Mouse (Mus musculus): ENCODE results near the gene Map1lc3b. TPM values are rescaled to one million over a fixed set of nuclear protein-coding genes. Genes with fewer than 3 reads are reported as not detected.

Map1lc3b gene
- polyA plus RNA-seq, 1 experiment from 2014 or later: 420 TPM

- Histone ChIP-seq H3K36me3 (peaks cover 64% of the 10 kb centered on the region), H3K27me3 (no peaks in the 10 kb centered on the region)
Observed at GRCm38 (mm10) chr8:121557746-121558145, 32.4 kb upstream of the Map1lc3b start.

DNA sequence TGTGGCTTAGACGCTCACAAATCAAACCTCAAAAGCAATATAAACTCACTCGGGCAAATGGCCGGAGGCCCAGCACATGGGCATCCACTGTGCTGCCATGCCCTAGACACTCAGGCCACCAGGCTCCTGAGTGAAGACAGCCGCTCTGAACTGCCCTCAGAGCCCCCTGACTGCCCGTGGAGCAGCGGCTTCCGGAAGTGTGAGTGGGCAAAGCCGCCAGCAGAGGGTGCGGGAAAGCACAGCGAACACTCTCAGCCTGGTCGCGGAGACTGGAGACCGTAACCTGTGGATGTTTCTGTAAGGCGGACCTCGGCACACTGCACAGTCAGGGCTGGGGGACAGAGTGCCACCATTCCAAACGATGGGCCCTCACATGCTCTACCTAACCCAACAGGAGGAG, 31.6 kb upstream of the Map1lc3b start:
- Histone ChIP-seq H3K27ac (replicated peaks) (no peak overlapping the region), H3K4me1 (replicated peaks) (0 out of 2 replicates have a peak, but pooled peaks cover 4% of the 10 kb centered on the region), H3K9me3 (no peaks in the 10 kb centered on the region), H3K4me2 (no peak overlapping the region), H3K27me3 (no peaks in the 10 kb centered on the region), H3K4me3 (no peak overlapping the region), H3K9ac (no peak overlapping the region), H3K36me3 (peaks cover 56% of the 10 kb centered on the region)
- no peak for ATAC-seq (ENCODE audit: low read depth)
- WGBS: 91% methylated on average over 16 of the region's 16 CpGs

More at GRCm38 (mm10) chr8:121557746-121558145, 32.4 kb upstream of the Map1lc3b start:
- Histone ChIP-seq H3K9me3 (no peaks in the 10 kb centered on the region), H3K4me3 (no peak overlapping the region), H3K4me1 (replicated peaks) (no peaks in the 10 kb centered on the region), H3K27ac (replicated peaks) (no peak overlapping the region), H3K9ac (no peak overlapping the region), H3K4me2 (no peak overlapping the region)
- no peak for ATAC-seq (ENCODE audit: low read depth)
- 89% methylated on average over 11 of the region's 11 CpGs for WGBS

GRCm38 (mm10) chr8:121559801-121560200, 30.4 kb upstream of the Map1lc3b start:
- 94% methylated on average over 12 of the region's 12 CpGs for WGBS
- no peaks in the 10 kb centered on the region for H3K27me3 ChIP-seq
- H3K4me1 ChIP-seq (replicated peaks): peaks cover 5% of the 10 kb centered on the region; the same call in 1 of the 2 replicates
- no peak overlapping the region for H3K9ac ChIP-seq
- no peak overlapping the region for H3K4me3 ChIP-seq
- H3K9me3 ChIP-seq: no peaks in the 10 kb centered on the region
- no peak for ATAC-seq (ENCODE audit: low read depth)
- H3K36me3 ChIP-seq: peaks cover 46% of the 10 kb centered on the region
- no peak overlapping the region for H3K4me2 ChIP-seq
- no peak overlapping the region for H3K27ac ChIP-seq (replicated peaks)

- 94% methylated on average over 7 of the region's 7 CpGs for WGBS
- Histone ChIP-seq H3K36me3 (peaks cover 45% of the 10 kb centered on the region), H3K9me3 (no peaks in the 10 kb centered on the region), H3K4me2 (no peak overlapping the region), H3K9ac (no peak overlapping the region), H3K4me1 (replicated peaks) (peaks cover 13% of the 10 kb centered on the region; the same call in 1 of the 2 replicates), H3K4me3 (no peak overlapping the region), H3K27ac (replicated peaks) (no peak overlapping the region), H3K27me3 (no peaks in the 10 kb centered on the region)
- ATAC-seq (ENCODE audit: low read depth): no peak
Observed at GRCm38 (mm10) chr8:121560432-121561100, 29.6 kb upstream of the Map1lc3b start.

GRCm38 (mm10) chr8:121561636-121562345, 28.4 kb upstream of the Map1lc3b start:
- no peak overlapping the region for H3K9ac ChIP-seq
- ATAC-seq (ENCODE audit: low read depth): no peak
- H3K4me2 ChIP-seq: no peak overlapping the region
- peaks cover 21% of the 10 kb centered on the region for H3K4me1 ChIP-seq (replicated peaks)
- 81% methylated on average over 16 of the region's 16 CpGs for WGBS
- no peak overlapping the region for H3K4me3 ChIP-seq
- no peak overlapping the region for H3K27ac ChIP-seq (replicated peaks)
- no peaks in the 10 kb centered on the region for H3K9me3 ChIP-seq
- H3K36me3 ChIP-seq: peaks cover 38% of the 10 kb centered on the region
- H3K27me3 ChIP-seq: no peaks in the 10 kb centered on the region

DNA sequence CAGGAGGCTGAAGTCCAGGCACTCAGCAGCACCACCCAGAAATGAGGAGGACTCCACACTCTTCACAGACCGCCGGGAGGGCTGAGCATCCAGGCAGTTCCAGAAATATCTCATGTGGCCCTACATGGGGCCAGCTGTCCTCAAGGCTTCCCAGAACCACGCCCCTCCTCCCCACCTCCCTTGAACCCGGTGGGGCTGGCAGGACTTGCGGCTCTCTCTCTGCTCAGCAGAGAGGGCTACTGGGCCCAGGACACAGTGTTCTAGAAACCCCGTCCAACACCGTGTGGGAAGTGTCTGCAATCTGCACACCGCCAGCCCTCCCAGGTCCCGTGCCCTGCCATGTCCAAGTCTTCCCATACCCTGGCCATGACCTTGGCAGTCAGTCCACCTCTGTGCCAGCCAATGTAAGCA, 27.2 kb upstream of the Map1lc3b start:
- H3K36me3 ChIP-seq: peaks cover 34% of the 10 kb centered on the region
- no peak overlapping the region for H3K27ac ChIP-seq (replicated peaks)
- peaks cover 23% of the 10 kb centered on the region for H3K4me1 ChIP-seq (replicated peaks)
- no peaks in the 10 kb centered on the region for H3K9me3 ChIP-seq
- no peak overlapping the region for H3K4me3 ChIP-seq
- no peaks in the 10 kb centered on the region for H3K27me3 ChIP-seq
- WGBS: 80% methylated on average over 9 of the region's 9 CpGs
- H3K9ac ChIP-seq: no peak overlapping the region
- ATAC-seq (ENCODE audit: low read depth): no peak
- no peak overlapping the region for H3K4me2 ChIP-seq

DNA sequence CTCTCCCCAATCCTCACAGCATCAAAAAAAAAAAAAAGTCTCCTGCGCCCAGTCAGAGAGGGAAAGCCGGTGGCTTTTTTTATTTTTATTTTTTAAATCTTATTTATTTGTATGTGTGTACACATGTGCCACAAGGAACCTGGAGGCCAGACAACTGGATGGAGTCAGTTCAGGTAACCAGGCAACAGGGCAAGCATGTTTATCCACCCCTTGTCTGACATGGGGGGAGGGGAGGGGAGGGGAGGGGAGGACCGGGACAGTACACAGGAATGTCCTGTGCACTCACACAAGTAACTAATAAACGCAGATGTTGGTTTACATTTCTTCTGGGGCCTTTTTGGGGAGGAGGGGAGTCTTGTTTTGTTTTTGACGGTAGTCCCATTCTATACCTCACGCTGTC, 26.5 kb upstream of the Map1lc3b start:
- 73% methylated on average over 6 of the region's 6 CpGs for WGBS
- H3K9ac ChIP-seq: no peak overlapping the region

DNA sequence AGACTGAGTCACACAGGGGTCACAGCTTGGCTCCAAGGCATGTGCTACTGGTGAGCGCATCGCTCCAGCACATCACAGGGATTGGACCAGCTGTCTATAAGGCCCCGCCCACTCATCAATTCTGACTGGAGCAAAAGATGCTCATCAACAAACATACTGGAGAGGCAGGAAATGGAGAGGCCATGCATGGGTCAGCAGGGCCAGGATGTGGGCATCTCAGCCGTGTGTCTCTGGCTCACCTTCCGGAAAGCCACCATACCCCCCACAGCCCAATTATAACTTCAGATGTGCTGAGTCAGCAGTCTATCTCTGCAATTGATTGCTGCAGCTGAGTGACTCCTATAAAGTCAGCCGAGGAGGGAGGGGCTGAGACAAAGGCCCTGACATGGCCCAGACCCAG, 21.8 kb upstream of the Map1lc3b start:
- Histone ChIP-seq H3K36me3 (0 out of 2 replicates have a peak, but pooled peaks cover 9% of the 10 kb centered on the region), H3K4me3 (no peak overlapping the region), H3K27me3 (no peaks in the 10 kb centered on the region), H3K27ac (replicated peaks) (no peak overlapping the region), H3K9me3 (no peaks in the 10 kb centered on the region), H3K9ac (no peak overlapping the region), H3K4me1 (replicated peaks) (peaks cover 40% of the 10 kb centered on the region), H3K4me2 (no peak overlapping the region)
- 63% methylated on average over 6 of the region's 6 CpGs for WGBS
- no peak for ATAC-seq (ENCODE audit: low read depth)

More for the DNA sequence above, 26.5 kb upstream of the Map1lc3b start:
- Histone ChIP-seq H3K27ac (replicated peaks) (no peak overlapping the region), H3K4me1 (replicated peaks) (peaks cover 31% of the 10 kb centered on the region), H3K27me3 (no peaks in the 10 kb centered on the region), H3K4me2 (no peak overlapping the region), H3K36me3 (peaks cover 26% of the 10 kb centered on the region), H3K9me3 (no peaks in the 10 kb centered on the region), H3K4me3 (no peak overlapping the region)
- ATAC-seq (ENCODE audit: low read depth): no peak

DNA sequence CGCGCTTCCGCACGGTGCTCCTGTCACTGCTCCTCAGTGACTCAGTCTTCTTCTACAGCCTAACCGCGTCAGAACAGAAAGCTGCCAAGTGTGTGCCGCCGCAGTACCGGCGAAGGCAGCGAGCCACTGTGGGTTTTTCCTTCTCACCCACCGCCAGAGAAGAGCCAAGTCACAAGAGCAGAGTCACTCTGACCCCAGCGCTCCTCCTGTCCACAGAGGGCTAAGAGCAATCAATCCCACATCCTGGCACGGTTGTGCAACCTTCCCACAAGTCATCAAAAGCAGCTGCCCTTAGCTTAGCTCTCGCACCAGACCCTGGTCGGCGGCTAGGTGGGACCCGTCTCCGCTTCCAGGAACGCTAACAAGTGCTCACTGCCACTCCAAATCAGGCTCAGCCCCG, 19.8 kb upstream of the Map1lc3b start:
- no peak overlapping the region for H3K9ac ChIP-seq
- no peak for ATAC-seq (ENCODE audit: low read depth)
- 84% methylated on average over 21 of the region's 21 CpGs for WGBS
- H3K27me3 ChIP-seq: no peaks in the 10 kb centered on the region
- H3K4me3 ChIP-seq: no peak overlapping the region
- no peak overlapping the region for H3K4me2 ChIP-seq
- H3K36me3 ChIP-seq: 0 out of 2 replicates have a peak, but pooled peaks cover 2% of the 10 kb centered on the region
- H3K27ac ChIP-seq (replicated peaks): no peak overlapping the region
- H3K4me1 ChIP-seq (replicated peaks): peaks cover 46% of the 10 kb centered on the region
- no peaks in the 10 kb centered on the region for H3K9me3 ChIP-seq

- no peaks in the 10 kb centered on the region for H3K36me3 ChIP-seq
- H3K4me1 ChIP-seq (replicated peaks): peaks cover 46% of the 10 kb centered on the region
- no peaks in the 10 kb centered on the region for H3K9me3 ChIP-seq
- no peak overlapping the region for H3K4me2 ChIP-seq
- no peak overlapping the region for H3K4me3 ChIP-seq
- H3K9ac ChIP-seq: no peak overlapping the region
- no peaks in the 10 kb centered on the region for H3K27me3 ChIP-seq
- 81% methylated on average over 17 of the region's 17 CpGs for WGBS
- H3K27ac ChIP-seq (replicated peaks): no peak overlapping the region
- no peak for ATAC-seq (ENCODE audit: low read depth)
Observed at GRCm38 (mm10) chr8:121570801-121571200, 19.4 kb upstream of the Map1lc3b start.

DNA sequence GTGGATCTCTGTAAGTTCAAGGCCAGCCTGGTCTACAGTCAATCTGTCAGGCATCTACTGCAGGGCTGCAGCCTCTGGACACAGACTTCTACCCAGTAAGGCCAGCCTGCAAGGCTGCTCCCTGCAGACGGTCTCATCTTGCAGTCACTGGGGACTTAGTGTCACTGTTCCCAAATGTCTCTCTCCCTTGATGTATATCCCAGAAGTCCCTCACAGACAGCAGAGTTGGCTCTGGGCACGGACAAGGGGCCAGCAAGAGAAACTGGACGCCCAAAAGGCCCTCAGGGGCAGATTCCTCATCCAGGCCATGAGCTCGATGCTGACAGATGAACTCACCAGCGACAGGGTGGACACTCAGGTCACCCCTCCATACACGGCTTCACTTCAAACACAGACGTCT, 18.0 kb upstream of the Map1lc3b start:
- Histone ChIP-seq H3K4me2 (no peak overlapping the region), H3K9ac (no peak overlapping the region), H3K27ac (replicated peaks) (no peak overlapping the region), H3K9me3 (no peaks in the 10 kb centered on the region), H3K4me3 (no peak overlapping the region), H3K27me3 (no peaks in the 10 kb centered on the region), H3K4me1 (replicated peaks) (peaks cover 53% of the 10 kb centered on the region), H3K36me3 (no peaks in the 10 kb centered on the region)
- no peak for ATAC-seq (ENCODE audit: low read depth)
- WGBS: 78% methylated on average over 7 of the region's 7 CpGs

DNA sequence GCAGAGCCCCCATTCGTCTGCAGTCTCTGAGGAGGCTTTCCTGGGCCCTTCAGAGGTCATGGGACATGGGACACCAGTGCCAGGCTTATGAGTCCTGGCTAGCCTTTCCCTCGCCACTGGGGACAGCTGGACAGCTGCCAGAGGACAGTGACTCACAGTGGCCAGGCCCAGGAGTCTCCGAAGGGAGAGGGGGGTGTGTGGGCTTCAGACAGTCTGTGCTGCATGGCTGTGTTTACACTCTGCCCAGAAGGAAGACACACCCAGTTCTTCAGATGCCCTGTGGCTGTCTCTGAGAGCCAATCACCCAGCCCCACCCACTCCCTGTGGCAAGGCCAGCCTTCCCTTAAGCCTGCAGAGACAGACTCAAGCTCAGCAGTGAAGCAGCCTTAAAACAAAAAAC, 16.9 kb upstream of the Map1lc3b start:
- ATAC-seq (ENCODE audit: low read depth): no peak
- Histone ChIP-seq H3K4me2 (no peak overlapping the region), H3K4me1 (replicated peaks) (peaks cover 56% of the 10 kb centered on the region), H3K27me3 (no peaks in the 10 kb centered on the region), H3K27ac (replicated peaks) (no peak overlapping the region), H3K4me3 (no peak overlapping the region), H3K9ac (no peak overlapping the region; the same call in 1 of the 2 replicates), H3K9me3 (no peaks in the 10 kb centered on the region), H3K36me3 (no peaks in the 10 kb centered on the region)
- WGBS: 41% methylated on average over 3 of the region's 3 CpGs
